Mouse (Mus musculus) testis, postnatal 10 days (tissue): ENCODE data around the gene Ccdc38.

Experiments
- DNase-seq: peaks from one replicate; pipeline ENCODE4 v3.0.0; 2021; ENCODE audit warnings: low spot score

Ccdc38 gene

DNA sequence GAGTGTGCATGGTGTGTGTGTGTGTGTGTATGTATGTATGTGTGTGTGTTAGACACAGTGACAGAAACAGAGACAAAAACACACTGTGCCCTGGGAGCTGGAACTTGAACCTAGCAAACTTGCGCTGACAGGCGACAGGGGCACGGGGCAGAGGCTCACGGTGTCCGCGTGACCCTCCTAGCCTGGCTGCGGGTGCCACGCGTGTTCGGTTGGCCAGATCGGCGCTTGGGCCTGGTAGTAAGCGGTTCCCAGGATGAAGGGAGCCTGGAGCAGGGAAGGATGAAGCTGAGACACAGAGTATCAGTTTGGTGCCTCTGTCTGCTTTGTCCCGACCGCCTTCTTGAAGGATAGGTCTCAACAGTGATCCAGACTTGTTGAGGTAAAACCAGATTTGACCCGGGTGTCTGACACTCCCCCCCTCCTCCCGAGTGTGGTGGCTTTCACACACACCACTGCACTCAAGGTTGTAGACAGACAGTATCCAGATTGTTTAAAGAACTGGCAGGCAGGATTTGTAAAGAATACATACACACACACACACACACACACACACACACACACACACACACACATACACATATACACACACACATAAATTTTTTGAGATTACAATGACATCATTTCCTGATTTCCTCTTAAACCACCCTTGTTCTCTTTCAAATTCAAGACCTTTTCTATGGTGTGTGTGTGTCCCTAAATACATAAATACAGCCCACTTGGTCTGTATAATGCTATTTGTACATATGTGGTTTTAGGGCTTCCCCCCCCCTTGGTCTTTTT is at the start of gene Ccdc38:
Ccdc38 (plus strand) TSS at position 202 of the 780 bp plus-strand sequence.
- DNase-seq, result no peak

- DNase-seq, result no peak
Observed at GRCm38 (mm10) chr10:93500864-93501263, 39.6 kb upstream of the Ccdc38 start.

GRCm38 (mm10) chr10:93501346-93501745 is 39.1 kb upstream of the Ccdc38 start:
- no peak for DNase-seq

- DNase-seq, result no peak
Observed at GRCm38 (mm10) chr10:93508383-93508970, 32.0 kb upstream of the Ccdc38 start.

- DNase-seq, result no peak
Observed at GRCm38 (mm10) chr10:93509532-93510153, 30.8 kb upstream of the Ccdc38 start.

DNA sequence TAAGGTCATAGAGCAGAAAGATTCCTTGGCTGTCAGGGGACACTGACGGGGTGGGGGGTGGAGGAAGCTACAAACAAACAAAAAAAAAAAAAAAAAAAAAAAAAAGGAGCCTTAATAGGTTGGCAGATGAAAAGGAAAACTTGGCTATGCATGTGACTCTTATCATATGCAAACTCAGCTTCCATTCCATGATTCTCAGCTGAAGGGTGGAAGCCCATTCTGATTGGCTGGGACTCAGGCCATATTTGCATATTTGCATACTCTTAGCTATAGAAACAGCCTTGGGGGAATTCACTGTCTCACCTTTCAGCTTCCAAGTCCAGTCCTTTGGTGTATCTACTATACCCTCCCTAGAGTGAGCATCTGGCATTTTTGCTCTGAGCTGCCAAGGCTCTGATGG is 25.0 kb upstream of the Ccdc38 start:
- no peak for DNase-seq

GRCm38 (mm10) chr10:93515927-93516326 is 24.5 kb upstream of the Ccdc38 start:
- DNase-seq, result no peak

GRCm38 (mm10) chr10:93517754-93518153 is 22.7 kb upstream of the Ccdc38 start:
- no peak for DNase-seq

DNA sequence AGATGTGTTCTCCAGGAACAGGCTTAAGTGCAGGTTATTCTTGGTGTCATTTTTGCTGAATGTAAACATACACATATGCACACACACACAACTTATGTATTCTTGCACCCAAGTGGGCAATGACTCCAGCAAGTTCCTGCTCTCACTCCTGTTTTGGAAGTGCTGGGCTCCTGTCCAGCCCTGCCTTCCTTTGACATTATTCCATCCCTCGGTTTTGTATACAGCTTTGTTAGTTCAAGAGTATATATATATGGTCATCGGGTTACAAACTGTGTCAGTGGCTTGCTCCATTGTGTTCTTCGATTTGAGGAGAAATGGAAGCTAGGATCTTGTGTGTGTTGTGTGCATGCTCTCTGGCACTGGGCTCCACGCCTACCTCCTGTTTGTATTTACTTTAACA is 22.2 kb upstream of the Ccdc38 start:
- no peak for DNase-seq

DNA sequence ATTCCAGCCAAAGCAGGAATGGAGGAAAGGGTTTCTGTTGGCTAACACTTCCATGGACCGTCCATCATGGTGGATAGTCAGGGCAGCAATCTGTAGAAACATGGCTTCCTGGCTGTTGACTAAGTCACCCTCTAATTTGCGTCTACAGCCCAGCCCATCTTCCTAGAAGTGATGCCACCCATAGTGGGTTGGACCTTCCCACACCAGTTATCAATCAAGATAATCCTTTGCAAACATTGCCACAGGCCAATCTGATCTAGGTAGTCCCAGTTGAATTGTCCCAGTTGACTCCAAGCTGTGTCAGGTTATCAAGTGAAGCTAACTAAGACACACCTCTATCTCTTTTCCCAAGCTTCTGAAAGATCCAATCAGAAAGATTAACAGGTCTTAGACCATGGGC is 21.8 kb upstream of the Ccdc38 start:
- no peak for DNase-seq

- DNase-seq, result no peak
Observed at GRCm38 (mm10) chr10:93519159-93519558, 21.3 kb upstream of the Ccdc38 start.

GRCm38 (mm10) chr10:93519756-93520155 is 20.7 kb upstream of the Ccdc38 start:
- no peak for DNase-seq

- no peak for DNase-seq
Observed at GRCm38 (mm10) chr10:93520994-93521393, 19.4 kb upstream of the Ccdc38 start.

- DNase-seq, result no peak
Observed at GRCm38 (mm10) chr10:93525329-93525728, 15.1 kb upstream of the Ccdc38 start.

DNA sequence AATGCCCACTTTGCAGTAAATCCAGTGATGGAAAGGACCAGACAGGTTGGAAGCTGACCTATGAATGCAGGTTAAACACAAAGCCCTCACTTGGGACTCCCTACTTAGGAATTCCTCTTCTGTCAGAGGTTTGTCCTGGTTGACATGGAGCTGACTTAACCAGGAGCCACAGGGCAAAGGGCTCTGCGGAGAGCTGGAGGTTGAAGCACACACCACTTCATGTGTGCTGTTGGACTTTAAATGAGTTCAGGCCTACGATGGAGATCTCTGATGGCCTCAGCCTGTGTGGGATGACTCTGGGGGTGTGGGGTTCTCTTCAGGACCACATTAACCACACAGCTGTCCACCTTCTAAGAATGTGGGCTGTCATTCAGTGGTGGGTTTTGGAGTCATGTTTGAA is 2.1 kb upstream of the Ccdc38 start:
- no peak for DNase-seq

DNA sequence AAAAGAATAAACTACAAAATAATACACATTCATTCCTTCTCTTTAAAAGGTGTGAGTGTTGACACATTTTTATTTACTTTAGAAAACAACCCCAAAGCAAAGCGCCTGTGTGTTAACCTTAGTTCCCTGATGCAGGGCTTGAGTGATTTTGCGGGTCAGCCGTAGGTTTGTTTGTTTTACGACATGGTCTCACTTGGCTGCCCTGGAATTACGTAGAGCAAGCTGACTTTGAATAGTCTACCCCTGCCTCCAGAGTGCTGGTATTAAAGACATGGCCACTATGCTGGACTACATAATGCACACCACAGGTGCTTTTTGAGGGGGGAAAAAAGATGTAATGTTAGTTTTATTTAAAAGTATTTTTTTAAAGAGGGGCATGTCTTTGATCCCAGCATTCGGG is 1.6 kb upstream of the Ccdc38 start:
- no peak for DNase-seq

DNA sequence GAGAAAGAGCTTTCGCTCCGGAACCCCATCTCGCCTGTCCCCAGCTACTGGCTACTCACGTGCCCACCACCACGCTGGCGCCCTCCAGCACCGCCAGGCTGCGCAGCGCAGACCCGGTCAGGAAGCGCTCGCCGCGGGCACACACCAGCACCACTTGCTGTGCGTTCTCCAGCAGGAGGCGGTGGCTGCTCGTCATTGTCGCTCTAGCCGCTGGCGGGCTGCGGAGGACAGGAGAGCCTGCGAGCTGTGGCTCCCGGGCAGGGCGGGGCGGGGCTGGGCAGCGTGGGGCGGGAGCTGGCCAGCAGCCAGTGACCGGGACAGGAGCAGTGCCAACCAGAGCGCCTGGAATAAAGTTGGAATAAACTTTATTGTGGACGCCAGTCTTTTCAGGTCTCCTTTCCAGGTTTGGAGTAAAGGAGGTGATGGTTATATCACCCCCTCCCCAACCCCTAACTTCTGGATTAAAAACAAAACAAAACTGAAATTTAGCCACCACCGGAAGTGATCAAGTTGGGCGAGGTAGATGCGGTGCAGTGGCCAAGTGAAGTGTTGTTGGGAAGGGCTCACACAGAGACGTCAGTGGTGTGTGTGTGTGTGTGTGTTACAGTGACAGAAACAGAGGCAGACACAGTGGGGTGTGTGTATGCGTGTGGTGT is 529 bp upstream of the Ccdc38 start, which contains the start of gene Amdhd1:
Amdhd1 (minus strand) TSS at position 259 of the 656 bp plus-strand sequence.
- peak; percentile 84 for DNase-seq

- no peak for DNase-seq
Observed at GRCm38 (mm10) chr10:93541585-93541984, 1.2 kb downstream of the Ccdc38 start.

GRCm38 (mm10) chr10:93542356-93542755 is 1.9 kb downstream of the Ccdc38 start:
- DNase-seq, result no peak

DNA sequence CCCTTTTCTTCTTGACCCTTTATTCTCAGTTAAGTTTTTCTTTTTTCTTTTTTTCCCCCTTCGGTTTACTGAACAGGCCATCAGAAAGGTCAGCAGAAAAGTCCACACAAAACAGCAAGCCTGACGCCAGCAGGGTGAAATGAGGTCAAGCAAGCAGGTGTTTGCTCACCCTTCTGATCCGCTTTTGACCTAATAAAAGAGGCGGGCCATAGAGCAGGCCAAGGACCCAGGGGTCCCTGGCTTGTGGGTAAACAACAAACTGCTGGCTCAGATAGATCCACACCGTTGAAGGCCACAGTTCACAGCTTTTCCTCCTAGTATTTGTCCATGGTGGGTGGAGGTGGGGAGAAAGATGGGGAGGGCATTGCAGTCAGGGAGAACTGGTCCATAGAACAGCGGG is 2.7 kb downstream of the Ccdc38 start:
- DNase-seq, result no peak

- DNase-seq, result no peak
Observed at GRCm38 (mm10) chr10:93544172-93544571, 3.7 kb downstream of the Ccdc38 start.

- no peak for DNase-seq
Observed at GRCm38 (mm10) chr10:93547741-93548270, 7.4 kb downstream of the Ccdc38 start.
